In the genomic region with DNA sequence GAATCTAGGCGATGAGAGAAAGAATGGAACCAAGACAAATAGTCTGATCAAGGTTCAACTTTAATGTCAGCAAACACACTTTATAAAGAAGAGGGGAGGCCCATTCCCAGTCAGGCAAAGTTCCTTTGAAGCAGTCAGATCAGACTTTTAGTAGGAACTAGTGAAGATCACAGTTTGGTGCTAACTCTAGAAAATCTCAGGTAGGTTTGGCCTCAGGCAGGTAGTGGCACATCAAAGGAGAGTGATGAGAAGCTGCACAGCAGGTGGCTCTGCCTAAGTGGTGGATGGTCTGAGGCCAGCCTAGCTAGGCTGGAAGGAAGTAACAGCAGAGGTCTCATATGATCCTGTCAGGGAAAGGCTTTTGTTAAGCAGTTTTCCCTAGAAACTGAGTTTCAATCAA, we compare ENCODE assay signal across 11 mouse cellular contexts. TPM values are rescaled to one million over a fixed set of nuclear protein-coding genes. Genes with fewer than 3 reads are reported as not detected.
"Had no signal": no experiment of that assay in that cellular context is flagged by ENCODE, and none has a peak within 500 bp of the region (broad histone marks: within the 10 kb centered on the region; RNA-seq: fewer than 3 reads in every experiment).

No protein-coding gene starts in this region.

RNA-seq across cellular contexts. Expression of gene Defa21, which starts 14.8 kb away (rescaled TPM):
- total RNA-seq: left cerebral cortex, postnatal 10 days; left cerebral cortex, postnatal 14 days; left cerebral cortex, postnatal 25 days; left cerebral cortex, postnatal 36 days; left cerebral cortex, postnatal 4 days; liver, adult 2 months; megakaryocyte progenitor cell, adult 5-6 weeks; megakaryocyte, adult 5-6 weeks; megakaryocyte-erythroid progenitor cell, adult 5-6 weeks; midbrain, postnatal 0 days; monocyte, adult 5-6 weeks had no signal

RNA-seq across cellular contexts. Expression of gene Defa23, which starts 44.3 kb away (rescaled TPM):
- total RNA-seq: left cerebral cortex, postnatal 10 days; left cerebral cortex, postnatal 14 days; left cerebral cortex, postnatal 25 days; left cerebral cortex, postnatal 36 days; left cerebral cortex, postnatal 4 days; liver, adult 2 months; megakaryocyte progenitor cell, adult 5-6 weeks; megakaryocyte, adult 5-6 weeks; megakaryocyte-erythroid progenitor cell, adult 5-6 weeks; midbrain, postnatal 0 days; monocyte, adult 5-6 weeks had no signal

RNA-seq across cellular contexts. Expression of gene Defa35, which starts 54.3 kb away (rescaled TPM):
- total RNA-seq: left cerebral cortex, postnatal 10 days; left cerebral cortex, postnatal 14 days; left cerebral cortex, postnatal 25 days; left cerebral cortex, postnatal 36 days; left cerebral cortex, postnatal 4 days; liver, adult 2 months; megakaryocyte progenitor cell, adult 5-6 weeks; megakaryocyte, adult 5-6 weeks; megakaryocyte-erythroid progenitor cell, adult 5-6 weeks; midbrain, postnatal 0 days; monocyte, adult 5-6 weeks had no signal
